Mouse (Mus musculus) myocyte (in vitro differentiated cells): ENCODE measurements at regions not wholly inside any gene's neighbourhood (a gene's known extent, or its start where the extent isn't known, plus 50 kb on each side); places are given as distances from the start of the nearest gene placed in this dataset.

ENCODE experiments used
- CEBPB ChIP-seq: IDR thresholded peaks from 2 replicates; pipeline ENCODE4 v1.6.1; 2011; ENCODE audit warnings: mild to moderate bottlenecking, moderate library complexity; ENCODE audit not compliant: poor library complexity, insufficient read depth, severe bottlenecking
- E2F4 ChIP-seq: IDR thresholded peaks from one replicate; pipeline ENCODE4 v1.6.1; 2011; ENCODE audit warnings: mild to moderate bottlenecking, control low read depth, moderate library complexity; ENCODE audit not compliant: insufficient read depth
- MAX ChIP-seq: IDR thresholded peaks from one replicate; pipeline ENCODE4 v1.6.1; 2011; ENCODE audit warnings: low read depth, mild to moderate bottlenecking, control low read depth
- MYOG ChIP-seq, 3 experiments: IDR thresholded peaks; one replicate each; pipeline ENCODE4 v1.6.1; 2011; ENCODE audit warnings: control low read depth in 2 of 3, low read depth in 2 of 3, mild to moderate bottlenecking in 2 of 3; ENCODE audit not compliant: insufficient read length in 2 of 3, control insufficient read depth in 1 of 3, insufficient read depth in 1 of 3
- POLR2A ChIP-seq: IDR thresholded peaks from one replicate; pipeline ENCODE4 v1.6.1; 2011; ENCODE audit warnings: low read depth, mild to moderate bottlenecking, control low read depth, moderate library complexity; ENCODE audit not compliant: insufficient read length
- POLR2AphosphoS2 ChIP-seq: IDR thresholded peaks from one replicate; pipeline ENCODE4 v1.6.1; 2011; ENCODE audit warnings: low read depth, control low read depth; ENCODE audit not compliant: insufficient read length
- REST ChIP-seq: IDR thresholded peaks from one replicate; pipeline ENCODE4 v1.6.1; 2011; ENCODE audit warnings: mild to moderate bottlenecking, control low read depth, moderate library complexity; ENCODE audit not compliant: insufficient read depth, insufficient read length
- SRF ChIP-seq: IDR thresholded peaks from one replicate; pipeline ENCODE4 v1.6.1; 2011; ENCODE audit warnings: low read depth; ENCODE audit not compliant: control insufficient read depth, insufficient read length
- TCF12 ChIP-seq: IDR thresholded peaks from one replicate; pipeline ENCODE4 v1.6.1; 2011; ENCODE audit warnings: mild to moderate bottlenecking, control low read depth; ENCODE audit not compliant: poor library complexity, insufficient read depth, severe bottlenecking
- USF1 ChIP-seq: IDR thresholded peaks from one replicate; pipeline ENCODE4 v1.6.1; 2011; ENCODE audit warnings: low read depth, mild to moderate bottlenecking, control low read depth, moderate library complexity

DNA sequence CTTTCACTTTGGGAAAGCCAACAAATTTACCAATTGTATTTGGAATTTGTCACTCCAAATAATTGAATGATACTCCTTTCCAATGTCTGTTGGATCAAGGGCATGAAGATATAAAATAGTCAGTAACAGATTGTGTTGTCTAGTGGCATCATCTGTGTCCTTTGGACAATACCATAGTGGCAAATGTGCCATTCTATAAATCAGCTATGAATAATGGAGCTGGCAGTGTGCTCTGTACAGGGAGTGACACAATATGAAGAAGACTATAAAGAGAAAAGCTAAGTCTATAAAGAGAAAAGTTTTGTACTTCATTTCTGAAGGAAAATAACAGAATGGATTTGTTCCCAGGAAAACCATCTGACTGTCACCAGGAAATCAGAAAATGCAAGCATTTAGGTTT lies 402.8 kb upstream of the Fsip2 start:
- TF ChIP-seq TCF12, result no peak
- TF ChIP-seq POLR2A, result no peak
- TF ChIP-seq MAX, result no peak
- no peak for TF ChIP-seq E2F4
- no peak for TF ChIP-seq SRF
- TF ChIP-seq USF1, result no peak
- TF ChIP-seq CEBPB, result no peak
- no peak for TF ChIP-seq POLR2AphosphoS2
- TF ChIP-seq MYOG (IDR thresholded peaks at IDR 0.05; ENCODE audit: control insufficient read depth in 1 of 3, insufficient read depth in 1 of 3, insufficient read length in 2 of 3, low read depth in 2 of 3), result no peak
- TF ChIP-seq REST, result no peak
